Mouse (Mus musculus) macrophage (primary cell): ENCODE measurements around the gene Tas2r110. TPM values are rescaled to one million over a fixed set of nuclear protein-coding genes. Genes with fewer than 3 reads are reported as not detected.

ENCODE experiments used
- H3K27ac ChIP-seq: fragments of 350-480 bp; formaldehyde crosslinking; 2 replicates; pipeline ENCODE4 v1.9.0; 2021
- H3K36me3 ChIP-seq: fragments of 350-480 bp; formaldehyde crosslinking; 2 replicates; pipeline ENCODE4 v1.9.0; 2021; ENCODE audit errors: inconsistent target
- H3K4me3 ChIP-seq: fragments of 350-480 bp; formaldehyde crosslinking; 2 replicates; pipeline ENCODE4 v1.9.0; 2021; ENCODE audit errors: inconsistent target
- H3K79me2 ChIP-seq: fragments of 350-480 bp; formaldehyde crosslinking; 2 replicates; pipeline ENCODE4 v1.9.0; 2021; ENCODE audit errors: inconsistent target
- WGBS: methylation state at CpG from one replicate; pipeline ENCODE4 v1.1.7; 2026; ENCODE audit warnings: inconsistent platforms; ENCODE audit not compliant: missing documents; 5-methylcytosine and 5-hydroxymethylcytosine counted together
- polyA plus RNA-seq: library from polyadenylated mRNA; stranded (reverse); fragments of 250-400 nt; gene quantifications from 3 replicates; pipeline ENCODE4 v1.2.4, GENCODE M21; 2018; ENCODE audit warnings: inconsistent platforms
- total RNA-seq, 78 experiments: library from RNA; depleted of rRNA; stranded (reverse); fragments of 250-400 nt; gene quantifications; 1 replicate in 9 of 78; 2 replicates in 24 of 78; 3 replicates in 43 of 78; 4 replicates in 2 of 78; pipeline ENCODE4 v1.2.4; 2018; ENCODE audit warnings: inconsistent platforms in 56 of 78

The Tas2r110 gene
- total RNA-seq (2018; cell fraction: chromatin; rRNA removed): not detected
- total RNA-seq (2018; cell fraction: cytosol; rRNA removed): not detected
- not detected for total RNA-seq (2018; cell fraction: nucleus; rRNA removed)
- not detected in 3 replicates for polyA plus RNA-seq

DNA sequence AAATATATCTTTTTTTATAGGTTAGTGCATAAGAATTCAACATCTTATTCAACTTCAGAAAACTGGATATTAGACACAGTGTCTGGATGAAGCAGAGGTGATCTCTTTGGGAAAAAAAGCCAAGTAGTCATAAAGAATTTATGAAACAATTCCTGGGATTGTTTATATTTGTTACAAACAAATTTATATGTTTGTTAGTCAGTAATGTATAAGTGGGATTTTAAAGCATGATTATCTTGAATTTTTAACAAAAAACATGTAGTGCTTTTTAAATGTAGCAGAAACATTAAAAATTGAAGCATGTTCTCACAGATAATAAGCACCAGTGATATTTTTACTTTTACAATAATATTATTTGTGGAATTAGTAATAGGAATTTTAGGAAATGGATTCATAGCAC lies at the start of gene Tas2r110:
Gene Tas2r110 (plus strand): TSS at position 301 of the 400 bp plus-strand sequence.
- Histone ChIP-seq H3K36me3 (no peaks in the 10 kb centered on the region), H3K4me3 (no peak within 1 kb of the TSS), H3K79me2 (no peaks in the 10 kb centered on the region), H3K27ac (no peak within 1 kb of the TSS)

DNA sequence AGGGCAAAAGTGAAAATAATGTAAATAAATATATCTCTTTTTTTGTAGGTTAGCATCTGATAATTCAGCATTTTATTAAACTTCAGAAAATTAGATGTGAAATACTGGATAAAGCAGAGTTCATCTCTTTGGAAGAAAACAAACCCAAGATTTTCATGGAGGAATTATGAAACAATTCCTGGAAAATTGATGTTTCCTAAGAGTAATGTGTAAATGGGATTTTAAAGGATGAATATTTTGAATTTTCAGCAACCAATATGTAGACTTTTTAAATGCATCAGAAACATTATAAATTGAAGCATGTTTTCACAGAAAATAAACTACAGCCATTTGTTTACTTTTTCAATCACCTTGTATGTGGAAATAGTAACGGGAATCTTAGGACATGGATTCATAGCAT lies 21.0 kb upstream of the Tas2r110 start, which contains the start of gene Tas2r123:
Gene Tas2r123 (plus strand): TSS at position 301 of the 400 bp plus-strand sequence.
- WGBS: 62% methylated on average over 1 of the region's 1 CpGs
- no peaks in the 10 kb centered on the region for H3K36me3 ChIP-seq
- no peak within 1 kb of the TSS for H3K4me3 ChIP-seq
- H3K27ac ChIP-seq: no peak within 1 kb of the TSS
- no peaks in the 10 kb centered on the region for H3K79me2 ChIP-seq

DNA sequence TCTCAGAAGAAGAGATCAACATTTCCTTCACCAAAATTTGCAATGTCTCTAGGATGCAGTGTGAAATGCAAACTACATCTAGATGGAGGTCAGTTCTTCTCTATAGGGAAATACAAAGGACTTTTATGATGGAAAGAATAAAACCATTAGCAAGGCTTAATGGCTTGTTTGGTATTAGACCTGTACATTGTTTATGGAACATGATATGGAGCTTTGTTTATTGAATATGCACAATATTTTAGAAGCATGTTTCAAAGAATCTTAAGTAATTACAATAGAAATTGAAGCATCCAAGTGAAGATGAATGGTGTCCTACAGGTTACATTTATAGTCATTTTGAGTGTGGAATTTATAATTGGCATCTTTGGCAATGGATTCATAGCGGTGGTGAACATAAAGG lies 12.7 kb upstream of the Tas2r110 start, which contains the start of gene Tas2r116:
Gene Tas2r116 (plus strand): TSS at position 301 of the 400 bp plus-strand sequence.
- no peak within 1 kb of the TSS for H3K4me3 ChIP-seq
- no peaks in the 10 kb centered on the region for H3K36me3 ChIP-seq
- no peak within 1 kb of the TSS for H3K27ac ChIP-seq
- H3K79me2 ChIP-seq: no peaks in the 10 kb centered on the region
- 78% methylated on average over 1 of the region's 1 CpGs for WGBS

DNA sequence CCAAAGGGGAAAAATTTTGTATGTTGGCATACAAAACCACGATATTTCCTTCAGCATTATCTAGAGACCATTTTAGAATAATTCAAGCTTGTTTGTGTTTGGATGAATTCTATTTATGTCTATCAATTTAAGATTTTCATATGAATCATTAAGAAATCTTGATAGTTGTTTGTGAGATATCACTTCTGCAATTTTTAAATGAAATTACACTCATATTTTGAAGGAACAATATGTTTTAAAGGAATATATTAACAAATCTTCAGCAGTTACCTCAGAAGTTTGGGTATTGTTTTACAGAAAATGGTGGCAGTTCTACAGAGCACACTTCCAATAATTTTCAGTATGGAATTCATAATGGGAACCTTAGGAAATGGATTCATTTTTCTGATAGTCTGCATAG lies 24.9 kb downstream of the Tas2r110 start, which contains the start of gene Tas2r113:
Gene Tas2r113 (plus strand): TSS at position 301 of the 400 bp plus-strand sequence.
- Histone ChIP-seq H3K79me2 (no peaks in the 10 kb centered on the region), H3K27ac (no peak within 1 kb of the TSS), H3K4me3 (no peak within 1 kb of the TSS), H3K36me3 (no peaks in the 10 kb centered on the region)
- WGBS: 60% methylated on average over 1 of the region's 1 CpGs

DNA sequence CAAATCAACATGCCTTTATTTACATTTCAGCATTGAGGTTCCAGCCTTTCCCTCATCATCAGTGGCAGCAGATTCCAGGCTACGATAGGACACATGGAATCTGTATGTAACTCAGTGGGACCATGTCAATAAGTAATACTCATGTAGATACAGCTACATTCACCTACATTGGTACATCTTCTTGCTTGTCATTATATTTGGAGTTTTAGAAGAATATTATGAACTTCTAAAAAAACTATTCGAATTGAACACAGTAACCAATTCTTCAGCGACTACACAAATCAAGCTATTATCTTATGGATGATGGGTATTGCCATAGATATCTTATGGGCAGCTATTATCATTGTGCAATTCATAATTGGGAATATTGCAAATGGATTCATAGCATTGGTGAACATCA lies 41.5 kb downstream of the Tas2r110 start, which contains the start of gene Tas2r125:
Gene Tas2r125 (plus strand): TSS at position 301 of the 400 bp plus-strand sequence.
- WGBS: 77% methylated on average over 3 of the region's 3 CpGs
- Histone ChIP-seq H3K36me3 (no peaks in the 10 kb centered on the region), H3K4me3 (no peak within 1 kb of the TSS), H3K79me2 (no peaks in the 10 kb centered on the region), H3K27ac (no peak within 1 kb of the TSS)

Other genes with a start within 250 kb of the Tas2r110 start
- not detected in 3 replicates for gene A630073D07Rik, start 216.5 kb upstream of the Tas2r110 start, polyA plus RNA-seq
- not detected in 3 replicates for gene Tas2r120, start 211.1 kb upstream of the Tas2r110 start, polyA plus RNA-seq
- not detected in 3 replicates for gene Tas2r121, start 167.0 kb upstream of the Tas2r110 start, polyA plus RNA-seq
- not detected in 3 replicates for gene Tas2r122, start 156.1 kb upstream of the Tas2r110 start, polyA plus RNA-seq
- gene Tas2r115, start 130.0 kb upstream of the Tas2r110 start, polyA plus RNA-seq: not detected in 3 replicates
- gene Tas2r124, start 113.3 kb upstream of the Tas2r110 start, polyA plus RNA-seq: not detected in 3 replicates
- gene Tas2r102, start 105.9 kb upstream of the Tas2r110 start, polyA plus RNA-seq: not detected in 3 replicates
- not detected in 3 replicates for gene Tas2r136, start 89.8 kb upstream of the Tas2r110 start, polyA plus RNA-seq
- gene Tas2r117, start 65.2 kb upstream of the Tas2r110 start, polyA plus RNA-seq: not detected in 3 replicates
- gene Tas2r123, start 20.9 kb upstream of the Tas2r110 start, polyA plus RNA-seq: not detected in 3 replicates
- gene Tas2r116, start 12.6 kb upstream of the Tas2r110 start, polyA plus RNA-seq: not detected in 3 replicates
- not detected in 3 replicates for gene Tas2r113, start 25.0 kb downstream of the Tas2r110 start, polyA plus RNA-seq
- not detected in 3 replicates for gene Tas2r125, start 41.6 kb downstream of the Tas2r110 start, polyA plus RNA-seq
- not detected in 3 replicates for gene Tas2r129, start 83.1 kb downstream of the Tas2r110 start, polyA plus RNA-seq
- gene Tas2r131, start 89.9 kb downstream of the Tas2r110 start, polyA plus RNA-seq: not detected in 3 replicates
- gene Tas2r109, start 113.0 kb downstream of the Tas2r110 start, polyA plus RNA-seq: not detected in 3 replicates
- not detected in 3 replicates for gene Tas2r103, start 169.1 kb downstream of the Tas2r110 start, polyA plus RNA-seq
- not detected in 3 replicates for gene Tas2r140, start 187.8 kb downstream of the Tas2r110 start, polyA plus RNA-seq
- 36.2 to 80.2 TPM (median 38.7 TPM) in 3 replicates for gene Smim10l1, start 236.9 kb downstream of the Tas2r110 start, polyA plus RNA-seq